Mouse (Mus musculus) brain, embryonic 14.5 days (tissue): ENCODE results near the gene Avpr1a.

Experiments
- CTCF ChIP-seq: fragments of 200-500 bp; IDR thresholded peaks from 2 replicates; pipeline ENCODE4 v1.5.1; 2012; ENCODE audit warnings: inconsistent platforms, mild to moderate bottlenecking, moderate library complexity, borderline replicate concordance; ENCODE audit not compliant: insufficient read depth, insufficient read length; ENCODE audit errors: extremely low read depth
- POLR2A ChIP-seq: fragments of 200-500 bp; IDR thresholded peaks from 2 replicates; pipeline ENCODE4 v1.6.1; 2012; ENCODE audit warnings: mild to moderate bottlenecking, inconsistent platforms, borderline replicate concordance; ENCODE audit not compliant: poor library complexity, insufficient read depth, insufficient read length, severe bottlenecking; ENCODE audit errors: extremely low read depth

GRCm38 (mm10) chr10:122453466-122453865, 5.2 kb downstream of the Avpr1a start:
- no peak for TF ChIP-seq CTCF
- TF ChIP-seq POLR2A: no peak
